Mouse (Mus musculus): ENCODE data around the gene Klrc3. TPM values are rescaled to one million over a fixed set of nuclear protein-coding genes. Genes with fewer than 3 reads are reported as not detected.
"Not testable (repeated sequence)": the region's sequence is repeated elsewhere in the genome, so short reads cannot be mapped to it uniquely, and the experiment has no call there.

Gene Klrc3
- polyA plus RNA-seq (2015; fragmentation: Nextera tagmentation; extraction: Ambion mirVana), result not detected in 2 replicates

DNA sequence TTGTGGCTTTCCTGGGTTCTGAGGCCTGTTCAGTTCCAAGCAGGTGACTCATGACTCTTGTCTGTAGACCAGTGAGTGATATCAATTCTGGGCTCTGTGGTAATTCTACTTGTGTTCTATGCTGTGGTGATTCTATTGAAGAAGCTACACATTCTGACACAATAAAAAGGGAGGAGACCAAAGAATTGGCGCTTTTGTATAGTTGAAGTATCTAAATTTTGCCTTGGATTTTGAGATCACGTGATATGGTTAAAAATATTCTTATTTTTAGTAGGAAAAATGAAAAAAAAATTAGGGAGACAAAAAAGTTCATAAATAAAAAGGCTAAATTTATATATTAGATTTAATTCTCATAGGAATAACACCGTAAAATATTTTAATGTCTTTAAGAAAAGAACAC is at the start of gene Klrc3:
Gene Klrc3, minus strand, starts transcription at position 101 of the 400 bp plus-strand sequence.
- not testable (repeated sequence) for H3K4me1 ChIP-seq (ENCODE audit: insufficient read depth, low read length); H3K9ac ChIP-seq (replicated peaks; ENCODE audit: low read length); H3K4me2 ChIP-seq (replicated peaks; ENCODE audit: low read depth, low read length); ATAC-seq (ENCODE audit: low FRiP score, low TSS enrichment); H3K9me3 ChIP-seq (ENCODE audit: low read length); H3K27ac ChIP-seq (ENCODE audit: low read length); H3K36me3 ChIP-seq (ENCODE audit: insufficient read depth, low read length); H3K4me3 ChIP-seq (ENCODE audit: low read length); H3K27me3 ChIP-seq (ENCODE audit: insufficient read depth, low read length)
- WGBS, result 90% methylated on average over 3 of the region's 3 CpGs

DNA sequence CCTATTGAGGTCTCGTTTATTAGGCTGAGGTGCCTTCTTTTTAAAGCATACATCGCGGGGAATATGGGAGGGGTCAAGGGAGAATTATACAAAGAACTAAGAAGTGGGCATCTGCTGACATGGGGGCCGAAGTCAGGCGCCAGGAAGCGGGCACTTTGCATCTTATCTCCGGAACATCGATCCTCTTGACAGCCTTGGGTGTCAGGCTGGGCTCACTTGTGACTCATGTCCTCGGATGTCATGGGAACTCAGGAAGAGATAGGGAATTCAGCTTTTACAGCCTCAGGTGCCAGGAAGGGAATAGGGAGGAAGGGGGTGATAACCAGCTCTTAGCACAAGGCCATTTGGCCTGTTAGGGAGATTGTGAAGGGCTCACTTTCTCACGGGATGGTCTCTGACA is 48.3 kb upstream of the Klrc3 start:
- not testable (repeated sequence) for H3K4me1 ChIP-seq (ENCODE audit: insufficient read depth, low read length); H3K36me3 ChIP-seq (ENCODE audit: insufficient read depth, low read length); H3K27me3 ChIP-seq (ENCODE audit: insufficient read depth, low read length); H3K9ac ChIP-seq (replicated peaks; ENCODE audit: low read length); ATAC-seq (ENCODE audit: low FRiP score, low TSS enrichment); H3K4me2 ChIP-seq (replicated peaks; ENCODE audit: low read depth, low read length); H3K9me3 ChIP-seq (ENCODE audit: low read length); H3K27ac ChIP-seq (ENCODE audit: low read length); H3K4me3 ChIP-seq (ENCODE audit: low read length)
- WGBS, result 57% methylated on average over 10 of the region's 10 CpGs

GRCm38 (mm10) chr6:129680379-129680778 is 37.2 kb upstream of the Klrc3 start:
- no peak for ATAC-seq (ENCODE audit: low FRiP score, low TSS enrichment)
- H3K4me2 ChIP-seq (replicated peaks; ENCODE audit: low read depth, low read length), result no peak overlapping the region
- no peaks in the 10 kb centered on the region for H3K9me3 ChIP-seq (ENCODE audit: low read length)
- no peak overlapping the region for H3K27ac ChIP-seq (ENCODE audit: low read length)
- H3K27me3 ChIP-seq (ENCODE audit: insufficient read depth, low read length), result no peaks in the 10 kb centered on the region
- H3K36me3 ChIP-seq (ENCODE audit: insufficient read depth, low read length), result no peaks in the 10 kb centered on the region
- no peak overlapping the region for H3K4me3 ChIP-seq (ENCODE audit: low read length)
- no peak overlapping the region for H3K9ac ChIP-seq (replicated peaks; ENCODE audit: low read length)
- 50% methylated on average over 1 of the region's 1 CpGs for WGBS
- no peaks in the 10 kb centered on the region for H3K4me1 ChIP-seq (ENCODE audit: insufficient read depth, low read length)

DNA sequence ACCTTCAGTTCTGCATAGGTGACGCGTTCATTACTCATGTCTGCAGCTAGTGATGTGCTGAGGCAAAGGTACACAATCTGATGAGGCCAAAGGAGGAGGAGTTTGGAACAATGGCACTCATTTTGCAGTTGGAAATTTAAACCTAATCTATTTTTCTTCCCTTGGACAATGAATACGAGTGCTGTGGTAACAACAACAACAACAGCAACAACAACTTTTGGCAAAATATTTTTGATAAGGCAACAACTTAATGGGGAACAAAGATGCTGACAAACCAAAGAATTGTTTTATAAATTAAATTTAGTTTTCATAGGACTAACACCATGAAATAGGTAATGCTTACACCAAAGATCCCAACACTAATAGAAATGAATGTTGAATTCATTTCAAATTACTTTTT is 35.7 kb upstream of the Klrc3 start, which contains the start of gene Klrc1:
Gene Klrc1, minus strand, starts transcription at position 101 of the 400 bp plus-strand sequence.
- no peak within 1 kb of the TSS for H3K27ac ChIP-seq (ENCODE audit: low read length)
- no peak for ATAC-seq (ENCODE audit: low FRiP score, low TSS enrichment)
- H3K36me3 ChIP-seq (ENCODE audit: insufficient read depth, low read length), result no peaks in the 10 kb centered on the region
- no peaks in the 10 kb centered on the region for H3K27me3 ChIP-seq (ENCODE audit: insufficient read depth, low read length)
- no peak within 1 kb of the TSS for H3K4me3 ChIP-seq (ENCODE audit: low read length)
- no peaks in the 10 kb centered on the region for H3K4me1 ChIP-seq (ENCODE audit: insufficient read depth, low read length)
- WGBS, result 77% methylated on average over 3 of the region's 3 CpGs
- no peak within 1 kb of the TSS for H3K9ac ChIP-seq (replicated peaks; ENCODE audit: low read length)
- H3K4me2 ChIP-seq (replicated peaks; ENCODE audit: low read depth, low read length), result no peak within 1 kb of the TSS
- no peaks in the 10 kb centered on the region for H3K9me3 ChIP-seq (ENCODE audit: low read length)

- not testable (repeated sequence) for ATAC-seq (ENCODE audit: low FRiP score, low TSS enrichment); H3K4me1 ChIP-seq (ENCODE audit: insufficient read depth, low read length); H3K27ac ChIP-seq (ENCODE audit: low read length); H3K27me3 ChIP-seq (ENCODE audit: insufficient read depth, low read length); H3K9me3 ChIP-seq (ENCODE audit: low read length); H3K36me3 ChIP-seq (ENCODE audit: insufficient read depth, low read length); H3K4me3 ChIP-seq (ENCODE audit: low read length); H3K9ac ChIP-seq (replicated peaks; ENCODE audit: low read length); H3K4me2 ChIP-seq (replicated peaks; ENCODE audit: low read depth, low read length)
- WGBS, result no CpG with 5 or more reads among the region's 3 CpGs
Measured at GRCm38 (mm10) chr6:129661301-129661700, 18.2 kb upstream of the Klrc3 start.

DNA sequence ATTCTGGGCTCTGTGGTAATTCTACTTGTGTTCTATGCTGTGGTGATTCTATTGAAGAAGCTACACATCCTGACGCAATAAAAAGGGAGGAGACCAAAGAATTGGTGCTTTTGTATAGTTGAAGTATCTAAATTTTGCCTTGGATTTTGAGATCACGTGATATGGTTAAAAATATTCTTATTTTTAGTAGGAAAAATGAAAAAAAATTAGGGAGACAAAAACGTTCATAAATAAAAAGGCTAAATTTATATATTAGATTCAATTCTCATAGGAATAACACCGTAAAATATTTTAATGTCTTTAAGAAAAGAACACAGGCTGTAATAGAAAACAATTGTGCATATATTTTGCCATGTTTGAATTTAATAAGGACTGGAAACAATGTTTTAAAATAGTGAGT is 17.5 kb upstream of the Klrc3 start, which contains the start of gene Klrc2:
Gene Klrc2, minus strand, starts transcription at position 101 of the 400 bp plus-strand sequence.
- H3K9me3 ChIP-seq (ENCODE audit: low read length); H3K27ac ChIP-seq (ENCODE audit: low read length); H3K27me3 ChIP-seq (ENCODE audit: insufficient read depth, low read length); H3K4me2 ChIP-seq (replicated peaks; ENCODE audit: low read depth, low read length); ATAC-seq (ENCODE audit: low FRiP score, low TSS enrichment); H3K4me1 ChIP-seq (ENCODE audit: insufficient read depth, low read length); H3K4me3 ChIP-seq (ENCODE audit: low read length); H3K9ac ChIP-seq (replicated peaks; ENCODE audit: low read length); H3K36me3 ChIP-seq (ENCODE audit: insufficient read depth, low read length): not testable (repeated sequence)
- 77% methylated on average over 4 of the region's 4 CpGs for WGBS

GRCm38 (mm10) chr6:129644054-129644453 is 917 bp upstream of the Klrc3 start:
- H3K27me3 ChIP-seq (ENCODE audit: insufficient read depth, low read length); H3K36me3 ChIP-seq (ENCODE audit: insufficient read depth, low read length); H3K4me2 ChIP-seq (replicated peaks; ENCODE audit: low read depth, low read length); H3K9me3 ChIP-seq (ENCODE audit: low read length); H3K4me1 ChIP-seq (ENCODE audit: insufficient read depth, low read length); ATAC-seq (ENCODE audit: low FRiP score, low TSS enrichment); H3K9ac ChIP-seq (replicated peaks; ENCODE audit: low read length); H3K27ac ChIP-seq (ENCODE audit: low read length); H3K4me3 ChIP-seq (ENCODE audit: low read length): not testable (repeated sequence)
- WGBS, result 100% methylated on average over 1 of the region's 3 CpGs

DNA sequence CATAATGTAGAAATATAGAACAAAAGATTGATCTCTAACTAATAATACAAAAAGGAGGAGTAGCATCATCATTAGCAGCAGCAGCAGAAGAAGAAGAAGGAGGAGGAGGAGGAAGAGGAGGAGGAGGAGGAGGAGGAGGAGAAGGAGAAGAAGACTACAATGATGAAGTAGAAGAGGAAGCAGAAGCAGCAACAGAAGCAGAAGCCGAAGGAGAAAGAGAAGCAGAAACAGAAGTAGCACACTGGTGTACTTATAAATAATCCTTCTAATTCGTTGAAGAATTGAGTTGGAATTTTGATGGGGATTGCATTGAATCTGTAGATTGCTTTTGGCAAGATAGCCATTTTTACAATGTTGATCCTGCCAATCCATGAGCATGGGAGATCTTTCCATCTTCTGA is 12.1 kb downstream of the Klrc3 start:
- not testable (repeated sequence) for H3K36me3 ChIP-seq (ENCODE audit: insufficient read depth, low read length); H3K27ac ChIP-seq (ENCODE audit: low read length); ATAC-seq (ENCODE audit: low FRiP score, low TSS enrichment); H3K27me3 ChIP-seq (ENCODE audit: insufficient read depth, low read length); H3K4me3 ChIP-seq (ENCODE audit: low read length); H3K4me2 ChIP-seq (replicated peaks; ENCODE audit: low read depth, low read length); H3K9me3 ChIP-seq (ENCODE audit: low read length); H3K9ac ChIP-seq (replicated peaks; ENCODE audit: low read length); H3K4me1 ChIP-seq (ENCODE audit: insufficient read depth, low read length)
- WGBS, result 81% methylated on average over 2 of the region's 2 CpGs

- no peak within 1 kb of the TSS for H3K9ac ChIP-seq (replicated peaks; ENCODE audit: low read length)
- H3K4me2 ChIP-seq (replicated peaks; ENCODE audit: low read depth, low read length), result no peak within 1 kb of the TSS
- no peak within 1 kb of the TSS for H3K4me3 ChIP-seq (ENCODE audit: low read length)
- no peaks in the 10 kb centered on the region for H3K4me1 ChIP-seq (ENCODE audit: insufficient read depth, low read length)
- H3K27me3 ChIP-seq (ENCODE audit: insufficient read depth, low read length), result no peaks in the 10 kb centered on the region
- no peaks in the 10 kb centered on the region for H3K36me3 ChIP-seq (ENCODE audit: insufficient read depth, low read length)
- WGBS, result 75% methylated on average over 4 of the region's 4 CpGs
- no peak within 1 kb of the TSS for H3K27ac ChIP-seq (ENCODE audit: low read length)
- ATAC-seq (ENCODE audit: low FRiP score, low TSS enrichment), result no peak
- no peaks in the 10 kb centered on the region for H3K9me3 ChIP-seq (ENCODE audit: low read length)
Measured at GRCm38 (mm10) chr6:129623735-129624134, 19.4 kb downstream of the Klrc3 start, which contains the start of gene Klrk1. Klrk1 (minus strand) TSS chr6:129623864.

- ATAC-seq (ENCODE audit: low FRiP score, low TSS enrichment), result no peak
- Histone ChIP-seq H3K27me3 (ENCODE audit: insufficient read depth, low read length) (no peaks in the 10 kb centered on the region), H3K4me2 (replicated peaks; ENCODE audit: low read depth, low read length) (no peak overlapping the region), H3K27ac (ENCODE audit: low read length) (no peak overlapping the region), H3K4me3 (ENCODE audit: low read length) (no peak overlapping the region), H3K4me1 (ENCODE audit: insufficient read depth, low read length) (no peaks in the 10 kb centered on the region), H3K9me3 (ENCODE audit: low read length) (no peaks in the 10 kb centered on the region), H3K36me3 (ENCODE audit: insufficient read depth, low read length) (no peaks in the 10 kb centered on the region), H3K9ac (replicated peaks; ENCODE audit: low read length) (no peak overlapping the region)
Measured at GRCm38 (mm10) chr6:129608372-129608771, 34.8 kb downstream of the Klrc3 start.

All from kidney, embryonic 16.5 days (tissue).